Mouse (Mus musculus): ENCODE measurements around the gene Mitf.

The Mitf gene

DNA sequence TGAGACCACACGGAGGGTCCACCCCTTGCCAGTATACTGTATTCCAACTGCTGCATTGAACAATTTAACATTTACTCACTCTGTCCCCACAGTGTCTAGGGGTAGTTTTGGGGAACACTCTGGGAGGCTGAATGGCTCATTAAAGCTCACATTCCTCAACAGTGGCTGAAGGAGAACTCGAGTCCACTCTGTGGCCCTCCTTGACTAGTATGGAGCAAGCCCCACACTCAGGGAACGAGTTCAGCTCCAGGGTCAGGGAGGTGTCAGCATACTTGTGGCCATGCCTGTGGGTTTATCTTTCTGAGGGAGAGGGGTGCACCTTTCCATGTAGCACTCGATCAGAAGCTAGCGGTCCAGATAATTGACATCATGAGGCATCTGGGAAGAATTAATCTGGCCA, 130.3 kb downstream of the Mitf start:
- DNase-seq (ENCODE audit: low read depth in 1 of 2, low spot score in 2 of 2): no peak

DNA sequence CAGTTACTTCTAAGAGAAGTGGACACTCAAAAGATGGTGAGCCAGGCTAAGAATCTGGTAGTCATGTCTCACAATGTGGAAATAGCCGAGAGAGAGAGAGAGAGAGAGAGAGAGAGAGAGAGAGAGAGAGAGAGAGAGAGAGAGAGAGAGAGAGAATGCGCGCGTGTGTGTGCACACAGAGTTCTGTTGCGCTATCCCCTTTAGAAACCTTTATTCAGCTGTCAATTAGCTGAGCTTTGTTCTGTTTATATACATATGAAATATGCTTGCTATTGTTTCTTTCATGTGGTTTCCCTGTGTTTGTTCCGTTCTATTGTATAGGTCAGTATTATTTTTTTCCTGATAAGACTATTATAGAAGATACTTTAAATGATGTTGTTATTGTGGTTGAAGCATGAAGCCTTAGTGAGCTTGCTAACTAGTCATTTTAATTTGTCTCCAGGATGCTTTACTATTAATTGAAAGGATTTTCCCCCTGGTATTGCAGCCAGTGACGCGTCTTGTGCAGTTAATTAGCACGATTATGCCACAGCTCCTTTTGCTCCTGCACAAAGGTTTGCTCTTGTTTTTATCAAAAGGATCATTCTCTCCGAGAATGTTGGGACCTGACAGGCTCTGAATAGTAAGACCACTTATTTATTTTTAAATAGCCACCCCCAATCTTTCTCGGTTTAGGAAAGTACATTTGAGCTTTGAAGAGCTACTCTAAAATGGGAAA, 131.2 kb downstream of the Mitf start:
- no peak for DNase-seq (ENCODE audit: low read depth in 1 of 2, low spot score in 2 of 2)

DNA sequence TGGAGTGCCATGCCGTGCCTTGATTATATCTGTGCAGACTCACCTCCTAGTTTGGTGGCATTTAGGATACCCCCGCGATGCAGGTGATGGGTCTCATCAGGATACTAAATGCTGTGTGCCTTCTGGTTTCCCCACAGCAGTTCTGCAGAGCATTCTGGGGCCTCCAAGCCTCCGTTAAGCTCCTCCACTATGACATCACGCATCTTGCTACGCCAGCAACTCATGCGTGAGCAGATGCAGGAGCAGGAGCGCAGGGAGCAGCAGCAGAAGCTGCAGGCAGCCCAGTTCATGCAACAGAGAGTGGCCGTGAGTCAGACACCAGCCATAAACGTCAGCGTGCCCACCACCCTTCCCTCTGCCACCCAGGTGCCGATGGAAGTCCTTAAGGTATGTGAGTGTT, 134.1 kb downstream of the Mitf start:
- DNase-seq (ENCODE audit: low read depth in 1 of 2, low spot score in 2 of 2): no peak

DNA sequence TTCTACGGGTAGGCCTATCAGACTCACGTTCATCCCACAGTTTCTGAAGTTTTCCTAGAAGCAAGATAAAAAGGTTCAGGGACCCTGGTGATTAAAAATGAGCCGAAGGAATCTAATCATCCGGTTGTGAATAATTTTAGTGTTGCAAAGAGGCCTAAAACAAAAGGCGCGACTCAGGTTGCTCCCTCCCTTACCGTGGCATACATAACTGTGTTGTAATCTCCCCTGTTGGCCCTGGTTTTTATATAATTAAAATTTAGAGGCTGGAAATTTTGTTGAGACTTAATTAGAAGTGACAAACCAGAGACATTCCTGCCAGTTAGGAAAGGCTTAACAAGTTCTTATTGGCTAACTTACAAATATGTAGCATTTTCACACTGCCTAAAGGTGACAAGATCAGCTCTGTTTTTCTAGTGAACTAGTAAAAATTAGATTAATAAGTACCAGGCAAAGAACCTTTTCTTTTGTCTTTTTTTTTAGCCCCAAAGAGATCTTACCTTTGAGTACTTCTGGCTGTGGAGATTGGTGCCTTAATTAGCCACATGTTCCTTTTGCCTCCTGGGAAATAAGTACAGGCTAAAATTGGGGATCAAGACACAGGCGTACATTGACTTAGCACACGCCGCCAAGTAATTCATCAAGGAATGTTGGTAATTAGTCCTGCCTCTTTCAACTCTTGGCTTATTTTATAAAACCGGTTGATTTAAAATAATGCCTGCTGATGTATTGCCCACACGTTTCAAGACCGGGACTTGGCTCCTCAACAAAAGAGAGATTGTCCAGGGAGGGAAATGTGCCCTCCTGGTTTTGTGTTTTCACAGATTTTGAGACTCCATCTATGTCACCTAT, 143.4 kb downstream of the Mitf start:
- no peak for DNase-seq (ENCODE audit: low read depth in 1 of 2, low spot score in 2 of 2)

DNA sequence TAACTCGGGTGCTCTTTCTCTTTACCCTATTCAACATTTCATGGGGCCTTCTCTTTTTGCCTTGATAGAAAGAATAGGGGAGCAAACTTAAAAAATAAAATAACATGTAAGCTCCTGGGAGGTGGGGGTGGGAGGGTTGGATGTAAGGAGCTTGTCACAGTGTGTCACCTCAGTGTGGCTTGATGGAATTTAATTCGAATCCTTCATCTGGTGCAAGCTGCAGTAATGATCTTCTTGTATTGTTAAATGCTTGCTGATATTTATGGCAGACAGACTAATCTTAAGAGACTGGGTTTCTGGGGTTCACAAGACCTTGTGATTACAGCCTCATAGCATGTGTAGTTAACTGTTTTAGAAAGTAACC, 144.0 kb downstream of the Mitf start:
- DNase-seq (ENCODE audit: low read depth in 1 of 2, low spot score in 2 of 2): no peak

DNA sequence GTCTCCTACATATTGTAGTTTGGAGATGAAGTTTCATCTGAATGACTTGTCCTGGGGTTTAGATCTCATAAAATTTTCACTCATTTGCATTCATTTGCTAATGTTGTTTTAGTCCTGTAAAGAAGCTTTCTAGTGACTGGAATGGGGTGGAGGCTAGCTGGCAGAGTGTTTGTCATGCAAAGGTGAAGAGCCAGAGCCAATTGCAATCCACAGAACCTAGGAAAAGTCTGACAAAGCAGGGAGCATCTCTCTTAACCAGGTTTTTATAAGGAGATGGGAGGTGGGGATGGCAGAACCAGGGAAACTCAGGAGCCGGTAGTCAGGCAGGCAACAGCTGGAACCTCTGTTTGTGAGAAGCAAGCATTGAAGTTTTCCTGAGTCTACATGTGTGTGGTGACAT, 144.9 kb downstream of the Mitf start:
- DNase-seq (ENCODE audit: low read depth in 1 of 2, low spot score in 2 of 2): no peak

DNA sequence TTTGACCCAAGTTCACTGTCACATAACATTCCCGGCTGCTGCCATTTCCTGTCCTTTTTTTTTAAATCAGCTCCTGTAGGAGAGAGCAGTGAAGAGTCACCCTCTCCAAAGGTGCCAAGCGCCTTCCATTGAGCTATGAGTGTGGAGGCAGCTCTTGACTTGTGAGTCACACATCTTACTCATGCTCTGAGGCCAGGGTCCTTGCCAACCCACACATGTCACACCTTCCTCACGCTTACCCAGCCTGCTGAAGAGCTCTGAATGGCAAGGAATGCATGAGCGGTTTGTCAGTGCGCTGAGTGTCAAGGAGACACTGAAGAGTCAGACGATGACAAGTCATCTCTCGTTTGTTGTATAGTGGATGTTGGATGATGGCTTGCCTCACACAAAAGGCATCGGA, 146.0 kb downstream of the Mitf start:
- DNase-seq (ENCODE audit: low read depth in 1 of 2, low spot score in 2 of 2): no peak

DNA sequence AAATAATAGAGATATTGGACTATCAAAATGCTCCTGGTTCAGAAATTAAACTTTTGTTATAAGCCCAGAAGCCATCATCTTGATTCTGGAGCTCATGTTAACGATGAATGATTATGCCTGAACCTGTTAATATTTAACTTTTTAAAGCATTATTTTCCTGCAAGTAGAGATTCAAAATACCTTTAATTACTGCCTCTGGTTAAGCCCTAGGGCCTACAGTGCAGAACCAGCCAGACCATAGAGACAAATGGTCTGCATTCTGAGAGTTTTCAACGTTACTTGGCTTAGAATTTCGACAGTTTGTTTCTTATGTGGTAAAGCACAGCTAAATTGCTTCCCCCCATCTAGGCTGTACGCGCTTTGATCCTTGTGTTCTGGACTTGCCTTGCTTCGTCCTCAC, 149.3 kb downstream of the Mitf start:
- no peak for DNase-seq (ENCODE audit: low read depth in 1 of 2, low spot score in 2 of 2)

DNA sequence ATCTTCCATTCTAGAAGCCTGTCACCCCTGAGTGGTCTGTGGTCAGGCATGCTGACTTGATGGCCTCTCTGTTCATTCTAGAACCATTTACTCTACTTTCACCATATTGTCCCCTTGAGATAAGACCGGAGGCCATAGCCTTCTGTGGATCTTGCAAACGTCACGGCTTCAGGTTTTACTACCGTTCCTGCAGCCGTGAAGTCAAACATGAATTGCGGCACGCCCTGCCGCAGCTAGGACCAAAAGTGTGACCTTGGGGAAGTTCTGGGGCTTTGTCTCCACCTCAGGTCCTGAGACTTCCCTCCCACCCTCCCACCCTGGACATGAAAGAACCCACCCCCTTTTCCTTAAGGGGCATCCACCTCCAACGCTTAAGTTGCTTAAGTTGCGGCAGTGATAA, 149.8 kb downstream of the Mitf start:
- DNase-seq (ENCODE audit: low read depth in 1 of 2, low spot score in 2 of 2): no peak

DNA sequence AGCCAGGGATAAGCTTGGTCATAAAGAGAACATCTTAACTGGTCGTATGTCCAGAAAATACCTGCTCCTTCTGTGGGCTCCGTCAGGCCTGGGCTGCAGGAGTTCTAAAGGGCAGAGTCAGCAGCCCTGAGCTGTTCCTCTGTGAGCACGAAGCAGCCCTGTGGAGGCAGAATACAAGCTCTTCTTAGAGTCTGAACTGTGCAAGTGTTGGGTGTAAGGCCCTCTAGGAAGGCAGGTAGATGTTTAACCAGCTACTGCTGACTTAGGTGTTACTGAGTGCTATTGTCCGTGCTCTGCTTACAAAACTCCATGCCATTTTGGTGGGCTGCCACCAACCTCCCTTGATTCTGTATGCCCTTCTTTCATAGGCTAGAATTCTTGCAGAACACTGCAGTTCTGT, 151.4 kb downstream of the Mitf start:
- no peak for DNase-seq (ENCODE audit: low read depth in 1 of 2, low spot score in 2 of 2)

DNA sequence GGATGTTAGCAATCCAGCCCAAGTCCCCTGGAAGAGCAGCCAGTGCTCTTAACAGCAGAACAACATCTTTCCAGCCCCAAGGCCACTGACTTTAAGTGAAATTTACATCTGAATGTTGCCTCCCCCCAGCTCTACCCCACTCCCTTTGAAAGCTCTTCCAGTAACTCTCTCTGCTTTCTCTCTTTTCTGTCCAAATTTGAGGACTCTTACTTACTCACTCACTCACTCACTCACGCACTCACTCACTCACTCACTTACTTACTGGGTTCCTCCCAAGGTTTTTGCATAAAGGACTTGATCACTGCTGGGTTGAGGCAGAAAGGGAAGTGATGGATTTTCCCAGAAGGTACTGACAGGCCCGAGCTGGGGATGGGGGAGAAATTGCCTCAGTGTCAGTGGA, 154.9 kb downstream of the Mitf start:
- DNase-seq (ENCODE audit: low read depth in 1 of 2, low spot score in 2 of 2): no peak

DNA sequence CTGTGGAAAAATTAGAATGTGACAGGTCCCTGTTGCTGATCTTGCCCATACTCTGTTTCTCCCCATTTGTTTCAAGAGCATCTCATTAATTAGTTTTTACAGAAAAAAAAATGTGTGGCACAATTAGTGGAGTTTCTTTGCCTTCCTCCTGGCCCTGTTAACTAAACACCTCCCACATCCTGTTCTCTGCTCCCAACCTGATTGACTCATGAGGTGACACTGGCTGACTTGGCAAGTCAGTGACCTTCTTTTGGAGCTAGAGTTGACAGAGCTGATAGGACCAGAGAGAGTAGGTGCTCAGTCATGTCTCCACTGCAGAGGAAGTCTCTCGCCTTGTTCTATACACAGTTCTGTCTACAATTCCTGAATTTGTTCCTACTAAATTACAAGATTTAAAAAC, 155.5 kb downstream of the Mitf start:
- DNase-seq (ENCODE audit: low read depth in 1 of 2, low spot score in 2 of 2): no peak

DNA sequence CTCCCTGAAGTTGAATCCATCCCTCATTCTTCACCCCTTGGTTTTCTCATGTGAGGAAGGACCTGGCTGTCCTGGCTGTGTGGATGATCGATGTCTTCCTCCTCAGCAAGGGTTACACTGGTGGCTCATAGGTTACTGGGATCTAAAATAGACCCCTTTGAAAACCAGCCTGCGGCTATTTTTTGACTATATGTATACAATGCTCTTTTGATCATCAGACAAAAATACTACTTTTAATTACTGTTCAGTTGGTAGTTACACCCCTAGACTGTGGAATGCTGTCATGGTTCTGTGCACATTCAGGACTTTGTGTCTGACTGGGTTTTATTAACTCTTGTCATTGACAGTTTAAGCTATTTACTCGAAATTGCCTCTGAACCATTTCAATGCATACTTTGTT, 157.9 kb downstream of the Mitf start:
- no peak for DNase-seq (ENCODE audit: low read depth in 1 of 2, low spot score in 2 of 2)

DNA sequence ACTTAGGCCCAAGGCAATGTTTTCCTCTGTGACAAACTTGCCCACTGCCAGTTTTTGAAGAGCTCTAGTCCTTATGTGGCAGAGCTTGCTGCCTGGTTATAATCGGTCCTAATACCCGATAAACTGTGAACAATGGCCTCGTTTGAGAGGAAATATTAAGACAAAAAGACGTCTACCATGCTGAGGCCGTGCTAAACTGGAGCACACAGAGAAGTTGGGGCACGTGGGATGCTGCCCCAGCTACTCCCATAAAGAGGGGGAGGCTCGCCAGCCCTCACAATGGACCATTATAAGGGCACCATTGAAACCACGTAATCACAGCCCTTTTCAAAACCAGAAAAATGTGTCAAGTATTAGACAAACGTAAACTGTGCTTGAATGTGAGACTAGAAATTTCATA, 174.8 kb downstream of the Mitf start:
- no peak for DNase-seq (ENCODE audit: low read depth in 1 of 2, low spot score in 2 of 2)

DNA sequence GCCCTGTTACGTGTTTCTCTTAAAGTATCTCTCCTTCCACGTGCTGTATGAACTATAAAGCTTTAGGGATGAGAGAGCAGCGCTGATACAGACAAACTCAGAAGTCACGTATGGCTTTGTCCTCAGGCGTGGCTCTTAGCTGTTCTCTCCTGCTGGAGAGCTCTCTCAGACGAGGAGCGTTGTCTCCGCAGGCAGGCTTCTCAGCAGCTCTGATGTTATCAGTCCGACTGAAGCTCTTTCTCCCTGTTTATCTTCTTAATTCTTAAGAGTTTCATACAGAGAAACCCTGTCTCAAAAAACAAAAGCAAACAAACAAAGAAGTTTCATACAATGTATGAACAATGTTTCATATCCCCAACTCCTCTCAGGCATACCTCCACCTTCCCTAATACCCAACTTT, 178.8 kb downstream of the Mitf start:
- no peak for DNase-seq (ENCODE audit: low read depth in 1 of 2, low spot score in 2 of 2)

DNA sequence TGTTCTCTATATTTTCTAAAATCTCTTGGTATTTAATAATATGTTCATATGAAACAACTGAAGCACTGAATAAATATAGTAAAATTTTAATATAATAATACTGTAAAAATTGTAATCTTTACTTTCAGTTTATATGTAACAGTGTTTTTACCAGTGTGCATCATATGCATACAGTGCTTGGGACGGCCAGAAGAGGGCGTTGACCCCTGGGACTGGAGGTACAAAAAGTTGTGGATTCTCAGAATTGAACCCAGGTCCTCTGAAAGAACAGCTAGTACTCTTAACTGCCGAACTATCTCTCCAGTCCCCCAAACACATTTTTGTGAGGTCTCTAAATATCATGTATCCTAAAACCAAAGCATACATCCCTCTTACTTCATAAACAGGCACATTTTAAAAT, 179.6 kb downstream of the Mitf start:
- DNase-seq (ENCODE audit: low read depth in 1 of 2, low spot score in 2 of 2): no peak

DNA sequence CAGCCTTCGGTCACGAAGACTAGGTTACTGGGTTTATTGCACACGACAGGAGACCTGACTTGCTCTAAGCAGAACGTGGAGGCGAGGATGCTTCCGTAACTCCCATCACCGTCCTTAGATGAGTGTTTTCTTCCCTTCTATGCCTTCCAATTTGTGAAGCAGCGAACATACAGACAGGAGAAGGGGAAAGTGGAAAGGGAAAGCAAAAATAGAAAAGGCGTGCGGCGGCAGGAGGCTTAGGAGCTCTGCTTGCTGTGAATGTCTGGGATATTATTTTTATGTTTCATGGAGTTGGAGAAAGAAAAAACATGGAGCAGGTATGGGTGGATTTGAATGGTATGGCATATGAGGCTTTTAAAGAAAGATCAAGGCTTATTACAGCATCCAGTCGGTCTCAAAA, 186.7 kb downstream of the Mitf start:
- DNase-seq (ENCODE audit: low read depth in 1 of 2, low spot score in 2 of 2): no peak

DNA sequence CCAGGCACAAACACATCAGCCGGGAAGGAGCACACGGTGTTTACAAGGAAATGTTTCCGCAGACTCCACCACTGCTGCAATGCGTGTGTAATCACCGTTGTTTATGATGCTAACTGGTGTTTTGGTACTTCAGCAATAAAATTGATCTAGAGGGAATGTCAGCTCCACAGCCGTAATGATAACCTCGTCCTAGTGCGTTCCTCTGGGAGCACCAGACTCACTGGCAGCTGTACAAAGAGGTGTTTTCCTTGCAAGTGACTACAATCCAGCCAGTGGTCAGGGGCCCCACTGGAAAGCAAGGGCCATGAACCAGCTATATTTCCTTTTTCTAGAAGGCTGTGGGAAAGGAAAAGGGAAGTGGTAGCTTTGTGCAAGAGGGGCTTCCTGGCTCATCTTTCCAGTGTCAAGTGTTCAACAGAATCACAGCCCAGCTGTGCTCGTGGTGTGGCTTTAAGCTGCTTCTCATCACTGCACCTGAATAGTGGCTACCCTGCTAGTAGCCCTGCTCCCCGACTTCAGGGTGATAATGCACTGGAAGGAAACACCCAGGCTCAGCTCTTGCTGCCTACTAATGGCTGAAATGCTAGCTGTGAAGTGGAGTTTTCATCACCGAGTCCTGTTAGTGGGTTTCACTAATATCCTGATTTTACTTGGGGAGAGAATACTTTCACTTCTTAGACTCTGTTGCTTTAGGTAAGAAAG, 188.9 kb downstream of the Mitf start:
- DNase-seq (ENCODE audit: low read depth in 1 of 2, low spot score in 2 of 2): peak; percentile 16 to 21

DNA sequence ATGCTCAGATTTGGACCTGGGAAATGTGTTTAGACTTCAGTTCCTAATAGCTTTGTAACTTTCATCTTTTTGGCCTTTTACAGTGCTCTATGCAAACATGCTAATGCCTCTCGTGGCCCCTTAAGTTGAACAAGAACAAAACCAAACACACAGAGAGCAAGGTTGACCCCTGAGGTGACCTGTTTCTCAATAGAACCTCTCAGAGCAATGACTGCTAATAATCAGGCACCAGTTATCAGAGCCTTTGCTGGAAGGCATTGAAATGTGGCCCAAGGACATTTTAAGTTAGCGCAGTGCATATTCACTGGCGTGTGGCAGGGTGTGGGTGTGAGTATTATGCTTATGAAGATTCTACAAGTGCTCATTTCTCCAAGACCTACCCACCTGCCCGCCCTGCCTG, 194.7 kb downstream of the Mitf start:
- no peak for DNase-seq (ENCODE audit: low read depth in 1 of 2, low spot score in 2 of 2)

DNA sequence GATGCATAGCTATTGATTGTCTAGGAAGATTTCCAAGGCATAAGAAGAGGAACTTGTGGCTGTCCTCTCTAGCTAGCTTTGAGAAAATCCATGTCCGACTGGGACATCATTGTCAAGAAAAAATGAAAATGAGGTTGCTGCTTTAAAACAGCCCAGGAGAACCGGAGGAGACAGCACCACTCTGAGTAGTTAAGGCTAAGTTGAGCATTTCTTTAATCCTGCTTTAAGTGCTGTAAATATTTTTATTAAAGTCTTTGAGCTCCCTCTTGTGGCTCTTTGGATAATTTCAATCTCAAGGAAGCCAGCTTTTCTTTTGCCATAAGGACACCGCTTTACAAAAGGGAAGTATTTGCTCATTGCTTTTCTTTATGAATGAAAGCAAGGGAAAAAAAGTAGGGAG, 196.3 kb downstream of the Mitf start:
- DNase-seq (ENCODE audit: low read depth in 1 of 2, low spot score in 2 of 2): no peak

DNA sequence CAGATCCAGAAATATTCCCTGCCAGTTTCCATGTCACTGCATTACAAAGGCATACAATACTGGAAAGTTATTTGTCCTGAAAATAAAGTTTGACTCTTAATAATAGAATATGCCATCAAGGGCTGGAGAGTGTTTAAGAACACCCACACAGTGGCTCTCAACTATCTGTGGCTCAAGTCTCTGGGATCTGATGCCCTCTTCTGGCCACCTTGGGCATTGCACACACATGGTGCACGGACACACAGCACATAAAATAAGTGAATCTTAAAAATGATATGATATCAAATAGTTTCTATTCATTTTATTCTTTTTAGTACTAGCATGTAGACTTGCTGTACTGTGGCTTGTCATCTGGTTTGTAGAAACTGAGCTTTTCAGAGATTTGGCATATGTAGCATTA, 198.7 kb downstream of the Mitf start:
- no peak for DNase-seq (ENCODE audit: low read depth in 1 of 2, low spot score in 2 of 2)

DNA sequence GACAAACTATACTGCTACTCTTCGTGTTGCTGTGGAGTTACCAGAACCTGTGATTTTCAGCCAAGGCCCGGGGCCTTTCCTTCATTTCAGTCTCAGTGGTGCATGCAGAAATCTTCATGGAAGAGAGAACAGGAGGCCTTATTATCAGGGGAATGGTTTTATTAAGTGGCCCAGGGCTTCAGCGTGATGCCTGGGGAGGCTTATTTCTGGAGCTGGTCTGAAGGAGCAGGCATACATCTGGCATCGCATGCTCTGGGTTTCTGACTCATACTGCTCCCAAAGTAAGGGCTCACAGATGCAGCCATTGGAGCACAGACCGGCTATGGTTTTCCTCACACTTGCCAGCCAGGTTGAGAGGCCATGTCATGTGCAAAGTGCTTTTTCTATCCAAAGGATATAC, 208.2 kb downstream of the Mitf start:
- no peak for DNase-seq (ENCODE audit: low read depth in 1 of 2, low spot score in 2 of 2)

Data from monocyte, adult 2 months (primary cell).